Mouse (Mus musculus) neural tube, postnatal 0 days (tissue): ENCODE data around the gene Pld2. TPM values are rescaled to one million over a fixed set of nuclear protein-coding genes. Genes with fewer than 3 reads are reported as not detected.

Source experiments
- polyA plus RNA-seq: library from polyadenylated mRNA; unstranded; fragments of >200 nt; fragmentation: Nextera tagmentation; extraction: Ambion mirVana; gene quantifications from 2 replicates; pipeline ENCODE4 v1.2.1, GENCODE M21; 2015

The Pld2 gene
- polyA plus RNA-seq: 20.0 and 21.7 TPM in 2 replicates

GRCm38 (mm10) chr11:70539877-70540587, at the start of gene Pld2:
Gene Pld2, plus strand, starts transcription at chr11:70540064.

GRCm38 (mm10) chr11:70504970-70505369, 34.9 kb upstream of the Pld2 start, which contains the start of gene Tm4sf5:
Gene Tm4sf5, plus strand, starts transcription at chr11:70505244.

GRCm38 (mm10) chr11:70514288-70514687, 25.6 kb upstream of the Pld2 start, which contains the start of gene Vmo1:
Gene Vmo1, minus strand, starts transcription at chr11:70514616.

GRCm38 (mm10) chr11:70518923-70519322, 20.9 kb upstream of the Pld2 start, which contains the start of gene Gltpd2:
Gene Gltpd2, plus strand, starts transcription at chr11:70519196.

GRCm38 (mm10) chr11:70525184-70525678, 14.6 kb upstream of the Pld2 start, which contains the start of gene Psmb6:
Gene Psmb6, plus strand, starts transcription at chr11:70525367.

GRCm38 (mm10) chr11:70532839-70533238, 7.0 kb upstream of the Pld2 start, which contains the start of gene Gm40193:
Gene Gm40193, minus strand, starts transcription at chr11:70532939.

GRCm38 (mm10) chr11:70562287-70562994, 22.6 kb downstream of the Pld2 start, which contains the start of gene Mink1:
Gene Mink1, plus strand, starts transcription at chr11:70562881.

Other genes with a start within 250 kb of the Pld2 start
- 0.08 and 0.10 TPM in 2 replicates for gene Alox12e, start 217.4 kb upstream of the Pld2 start, polyA plus RNA-seq
- gene Alox15, start 188.0 kb upstream of the Pld2 start, polyA plus RNA-seq: 0.13 and 0.18 TPM in 2 replicates
- gene Pelp1, start 130.0 kb upstream of the Pld2 start, polyA plus RNA-seq: 23.0 and 25.1 TPM in 2 replicates
- 63.1 and 70.4 TPM in 2 replicates for gene Arrb2, start 107.4 kb upstream of the Pld2 start, polyA plus RNA-seq
- gene Med11, start 88.1 kb upstream of the Pld2 start, polyA plus RNA-seq: 35.2 and 36.0 TPM in 2 replicates
- gene Zmynd15, start 80.6 kb upstream of the Pld2 start, polyA plus RNA-seq: 0.80 and 1.5 TPM in 2 replicates
- gene Cxcl16, start 80.1 kb upstream of the Pld2 start, polyA plus RNA-seq: 9.8 and 10.5 TPM in 2 replicates
- 6.2 and 6.9 TPM in 2 replicates for gene Tm4sf5, start 34.8 kb upstream of the Pld2 start, polyA plus RNA-seq
- 0.48 TPM in 1 of 2 replicates, not detected in the other for gene Vmo1, start 25.4 kb upstream of the Pld2 start, polyA plus RNA-seq
- gene Gltpd2, start 20.9 kb upstream of the Pld2 start, polyA plus RNA-seq: 0.28 and 0.34 TPM in 2 replicates
- 779 and 839 TPM in 2 replicates for gene Psmb6, start 14.7 kb upstream of the Pld2 start, polyA plus RNA-seq
- not detected in 2 replicates for gene Gm40193, start 7.1 kb upstream of the Pld2 start, polyA plus RNA-seq
- 15.4 and 18.3 TPM in 2 replicates for gene Mink1, start 22.8 kb downstream of the Pld2 start, polyA plus RNA-seq
- gene 4930544D05Rik, start 75.8 kb downstream of the Pld2 start, polyA plus RNA-seq: not detected in 2 replicates
- 0.72 and 0.92 TPM in 2 replicates for gene Chrne, start 79.2 kb downstream of the Pld2 start, polyA plus RNA-seq
- gene Gp1ba, start 99.1 kb downstream of the Pld2 start, polyA plus RNA-seq: 0.22 and 0.27 TPM in 2 replicates
- gene Rnf167, start 107.2 kb downstream of the Pld2 start, polyA plus RNA-seq: 86.8 and 91.5 TPM in 2 replicates
- gene Slc25a11, start 107.4 kb downstream of the Pld2 start, polyA plus RNA-seq: 162 TPM in 2 replicates
- 622 and 671 TPM in 2 replicates for gene Pfn1, start 114.6 kb downstream of the Pld2 start, polyA plus RNA-seq
- 9.6 and 10.6 TPM in 2 replicates for gene Eno3, start 117.1 kb downstream of the Pld2 start, polyA plus RNA-seq
- 134 and 151 TPM in 2 replicates for gene Spag7, start 129.4 kb downstream of the Pld2 start, polyA plus RNA-seq
- 32.5 and 35.4 TPM in 2 replicates for gene Camta2, start 148.0 kb downstream of the Pld2 start, polyA plus RNA-seq
- gene Inca1, start 160.1 kb downstream of the Pld2 start, polyA plus RNA-seq: 2.2 and 2.5 TPM in 2 replicates
- 2.2 and 2.5 TPM in 2 replicates for gene Kif1c, start 160.5 kb downstream of the Pld2 start, polyA plus RNA-seq
- gene Zfp3, start 224.1 kb downstream of the Pld2 start, polyA plus RNA-seq: 13.2 and 15.0 TPM in 2 replicates